Mouse (Mus musculus): ENCODE measurements around the gene Pmp22. TPM values are rescaled to one million over a fixed set of nuclear protein-coding genes. Genes with fewer than 3 reads are reported as not detected.

Gene Pmp22
- 6.5 TPM for polyA plus RNA-seq (2021)

DNA sequence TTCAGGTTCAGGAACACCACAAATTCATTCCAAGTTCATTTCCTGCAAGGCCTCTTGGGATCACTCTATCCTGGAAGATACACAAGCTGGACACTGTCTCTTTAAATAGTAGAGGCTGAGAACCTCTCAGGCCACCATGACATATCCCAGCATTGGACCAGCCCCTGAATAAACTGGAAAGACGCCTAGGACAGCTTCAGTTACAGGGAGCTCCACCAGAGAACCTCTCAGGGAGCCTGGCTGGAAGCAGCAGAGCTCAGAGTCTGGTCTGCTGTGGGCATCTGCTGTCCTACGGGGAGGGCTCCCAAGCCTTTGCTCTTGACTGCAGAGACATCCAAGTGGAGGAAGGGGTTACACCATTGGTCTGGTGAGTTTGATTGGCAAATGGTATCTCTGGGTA lies at the start of gene Pmp22:
Pmp22 (plus strand) TSS at position 199 of the 400 bp plus-strand sequence.
- ChIA-PET POLR2A (no interaction called here), CTCF (interaction anchor here (1.1 kb wide), 1 partner anchor 11 kb away, joined by 4 read pairs; no protein-coding TSS in a partner anchor)
- TF ChIP-seq CTCF (IDR thresholded peaks at IDR 0.05) = no peak
- ATAC-seq = no peak
- no peaks in the 10 kb centered on the region for H3K27me3 ChIP-seq
- DNase-seq (ENCODE audit: low read depth, low spot score) = no peak
- in situ Hi-C loops (cut with MboI; ENCODE audit: low pct_unique_long_range_greater_than_20kb) = no loop called here

DNA sequence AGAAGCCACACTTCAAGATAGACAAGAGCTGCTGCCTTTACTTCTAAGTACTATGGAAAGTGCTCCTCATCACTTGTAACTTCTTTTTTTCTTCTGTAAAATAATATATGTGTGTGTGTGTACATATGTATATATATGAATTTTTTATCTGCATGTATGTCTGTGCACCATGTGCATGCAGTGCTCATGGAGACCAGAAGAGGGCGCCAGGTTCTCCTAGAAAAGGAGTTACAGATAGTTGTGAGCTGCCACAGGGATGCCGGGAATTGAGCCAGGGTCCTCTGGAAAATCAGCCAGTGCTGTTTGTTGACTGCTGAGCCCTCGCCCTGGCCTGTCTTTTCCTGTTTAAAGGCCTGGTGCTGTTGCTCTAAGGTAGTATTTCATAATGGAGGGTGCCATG lies 44.2 kb upstream of the Pmp22 start:
- ATAC-seq = no peak
- TF ChIP-seq CTCF (IDR thresholded peaks at IDR 0.05) = no peak
- no peaks in the 10 kb centered on the region for H3K27me3 ChIP-seq
- CTCF ChIA-PET = interaction anchor here (1.3 kb wide), 1 partner anchor 9 kb away, joined by 3 read pairs; no protein-coding TSS in a partner anchor
- in situ Hi-C loops (cut with MboI; ENCODE audit: low pct_unique_long_range_greater_than_20kb) = no loop called here
- POLR2A ChIA-PET = no interaction called here
- no peak for DNase-seq (ENCODE audit: low read depth, low spot score)

DNA sequence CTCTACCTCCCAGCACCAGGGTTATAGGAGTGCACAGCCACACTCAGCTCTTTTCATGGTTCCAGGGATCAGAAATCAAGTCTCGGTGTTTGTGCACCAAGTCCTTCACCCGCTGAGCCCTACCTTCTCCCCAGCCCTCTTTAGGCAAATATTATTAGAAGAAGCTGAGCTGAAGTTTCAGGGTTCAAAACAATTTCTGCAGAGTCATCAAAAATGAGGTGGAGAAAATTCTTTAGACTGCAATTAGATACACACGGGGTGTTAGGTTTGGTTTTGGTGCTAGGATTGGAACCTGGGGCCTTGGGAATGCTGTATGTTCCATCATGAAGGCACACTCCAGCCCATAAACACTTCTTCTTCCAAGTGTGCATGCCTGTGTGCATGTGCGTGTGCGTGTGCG lies 40.1 kb upstream of the Pmp22 start:
- no peak for ATAC-seq
- no peak for DNase-seq (ENCODE audit: low read depth, low spot score)
- in situ Hi-C loops (cut with MboI; ENCODE audit: low pct_unique_long_range_greater_than_20kb) = no loop called here
- no peak for TF ChIP-seq CTCF (IDR thresholded peaks at IDR 0.05)
- no peaks in the 10 kb centered on the region for H3K27me3 ChIP-seq
- ChIA-PET CTCF (no interaction called here), POLR2A (no interaction called here)

DNA sequence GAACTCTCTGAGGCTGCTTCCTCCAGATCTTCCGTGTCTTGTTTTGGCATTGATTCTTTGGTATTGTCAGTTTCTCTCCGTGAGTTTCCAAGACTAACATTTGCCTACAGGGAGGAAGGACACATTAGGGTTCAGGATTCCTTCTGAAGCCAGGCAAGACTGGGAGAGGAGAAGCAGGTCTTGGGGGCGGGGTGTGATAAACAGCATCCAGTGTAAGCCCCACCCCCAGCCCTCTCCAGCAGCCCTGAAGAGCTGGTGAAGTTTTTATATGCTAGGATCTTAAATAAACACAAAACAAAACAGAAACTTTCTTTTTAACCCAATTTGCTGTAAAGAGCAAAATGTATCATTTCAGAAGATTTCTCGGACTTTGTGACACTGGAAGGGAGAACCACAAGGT lies 38.6 kb upstream of the Pmp22 start:
- DNase-seq (ENCODE audit: low read depth, low spot score) (no peak), ATAC-seq (no peak)
- no peaks in the 10 kb centered on the region for H3K27me3 ChIP-seq
- in situ Hi-C loops (cut with MboI; ENCODE audit: low pct_unique_long_range_greater_than_20kb) = no loop called here
- CTCF ChIA-PET = interaction anchor here (1.0 kb wide), 1 partner anchor 21 kb away, joined by 3 read pairs; no protein-coding TSS in a partner anchor
- POLR2A ChIA-PET = no interaction called here
- TF ChIP-seq CTCF (IDR thresholded peaks at IDR 0.05) = no peak

DNA sequence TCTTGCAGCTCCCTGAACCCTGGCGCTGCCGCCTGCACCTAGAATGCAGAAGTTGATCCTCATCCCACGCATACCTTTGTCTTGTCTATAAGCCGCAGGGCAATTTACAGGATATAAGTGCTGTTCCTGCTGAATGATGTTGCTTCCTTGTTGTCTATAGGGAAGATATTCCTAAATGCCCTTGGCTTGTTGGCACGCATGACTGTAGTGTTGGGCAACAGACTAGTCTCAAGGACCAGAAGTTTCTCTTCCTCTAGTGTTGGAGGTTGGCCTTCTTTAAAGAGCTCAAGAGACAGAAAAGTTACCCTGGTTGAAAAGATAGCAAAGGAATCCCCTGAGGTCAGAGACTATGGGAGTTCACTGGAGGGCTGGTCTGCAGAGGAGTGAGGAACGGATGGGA lies 37.8 kb upstream of the Pmp22 start:
- ATAC-seq = no peak
- H3K27me3 ChIP-seq = no peaks in the 10 kb centered on the region
- ChIA-PET CTCF (interaction anchor here (0.6 kb wide), 2 partner anchors 11 to 13 kb away, joined by 3 read pairs; no protein-coding TSS in a partner anchor), POLR2A (no interaction called here)
- DNase-seq (ENCODE audit: low read depth, low spot score) = no peak
- no peak for TF ChIP-seq CTCF (IDR thresholded peaks at IDR 0.05)
- in situ Hi-C loops (cut with MboI; ENCODE audit: low pct_unique_long_range_greater_than_20kb) = no loop called here

DNA sequence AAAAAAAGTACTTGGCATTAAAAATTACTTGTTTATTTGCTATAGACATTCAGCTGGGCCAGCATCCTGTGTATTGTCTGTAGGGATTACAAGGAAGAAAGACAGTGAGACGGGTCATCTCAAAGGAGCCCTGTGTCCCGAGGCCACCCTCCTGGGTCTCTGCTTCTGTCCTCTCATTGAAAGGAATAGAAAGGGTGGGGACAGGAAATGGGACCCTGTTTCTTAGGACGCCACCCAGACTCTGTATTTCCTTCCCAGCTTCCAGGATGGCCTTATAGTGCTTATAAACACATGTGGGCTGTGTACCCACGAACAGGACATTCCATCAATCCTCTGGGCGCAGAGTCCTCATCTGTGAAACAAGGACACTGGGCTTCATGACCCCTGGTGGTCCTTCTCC lies 36.5 kb upstream of the Pmp22 start:
- ATAC-seq = no peak
- ChIA-PET CTCF (no interaction called here), POLR2A (no interaction called here)
- no peak for DNase-seq (ENCODE audit: low read depth, low spot score)
- H3K27me3 ChIP-seq = no peaks in the 10 kb centered on the region
- TF ChIP-seq CTCF (IDR thresholded peaks at IDR 0.05) = no peak
- in situ Hi-C loops (cut with MboI; ENCODE audit: low pct_unique_long_range_greater_than_20kb) = no loop called here

DNA sequence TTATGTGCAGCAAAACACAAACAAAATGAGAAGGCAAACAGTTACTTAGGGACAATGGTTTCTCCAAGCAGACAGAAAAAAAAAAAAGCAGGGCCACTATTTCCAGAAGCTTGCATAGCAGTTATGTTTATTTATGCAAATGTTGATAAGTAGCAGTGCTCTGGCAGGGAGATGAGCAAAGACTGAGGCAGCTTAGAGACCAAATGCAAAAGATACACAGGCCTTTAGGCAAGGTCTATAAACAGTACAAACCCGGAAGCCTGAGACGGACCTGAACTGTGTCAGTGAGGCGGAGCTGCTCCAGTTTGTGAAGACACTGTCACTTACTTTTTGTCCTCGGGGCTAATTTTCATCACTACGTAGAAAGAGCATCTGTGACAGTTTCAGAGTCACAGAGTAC lies 35.2 kb upstream of the Pmp22 start:
- ATAC-seq (no peak), DNase-seq (ENCODE audit: low read depth, low spot score) (no peak)
- ChIA-PET CTCF (no interaction called here), POLR2A (no interaction called here)
- in situ Hi-C loops (cut with MboI; ENCODE audit: low pct_unique_long_range_greater_than_20kb) = no loop called here
- no peak for TF ChIP-seq CTCF (IDR thresholded peaks at IDR 0.05)
- no peaks in the 10 kb centered on the region for H3K27me3 ChIP-seq

DNA sequence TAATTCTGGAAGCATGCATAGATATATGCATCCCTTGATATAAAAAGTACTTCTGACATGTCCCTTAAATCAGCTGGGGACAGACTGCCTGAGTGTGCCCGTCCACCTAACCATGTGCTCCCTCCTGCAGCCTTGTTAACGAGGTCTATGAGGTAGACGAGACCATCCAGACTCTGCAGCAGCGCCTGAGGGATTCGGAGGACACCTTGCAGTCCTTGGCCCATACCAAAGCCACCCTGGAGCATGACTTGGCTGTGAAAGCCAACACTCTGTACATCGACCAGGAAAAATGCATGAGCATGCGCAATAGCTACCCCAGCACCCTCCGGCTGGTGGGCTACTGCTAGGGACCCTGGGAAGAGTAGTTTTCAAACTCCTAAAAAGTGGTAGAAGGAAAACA lies 34.3 kb upstream of the Pmp22 start:
- H3K27me3 ChIP-seq = no peaks in the 10 kb centered on the region

DNA sequence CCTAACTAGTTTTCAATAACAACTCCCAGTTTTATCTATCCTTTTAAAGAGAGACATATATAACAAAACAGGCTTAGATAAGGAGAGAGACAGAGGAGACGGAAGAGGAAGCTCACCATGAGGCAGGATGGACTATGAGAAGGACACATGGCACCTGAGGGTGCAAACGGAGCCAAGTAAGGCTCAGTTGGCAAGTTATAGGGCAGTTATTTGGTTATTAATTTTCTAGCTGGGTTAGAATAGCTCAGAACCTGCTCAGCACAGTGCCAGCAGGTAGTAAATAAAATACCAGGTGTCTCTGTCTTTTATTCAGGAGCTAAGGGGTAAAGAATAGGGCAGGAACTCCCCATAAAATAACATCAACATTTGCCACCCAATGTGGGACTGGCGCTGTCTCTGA lies 30.8 kb upstream of the Pmp22 start:
- no peak for TF ChIP-seq CTCF (IDR thresholded peaks at IDR 0.05)
- ATAC-seq (no peak), DNase-seq (ENCODE audit: low read depth, low spot score) (no peak)
- POLR2A ChIA-PET = no interaction called here
- in situ Hi-C loops (cut with MboI; ENCODE audit: low pct_unique_long_range_greater_than_20kb) = no loop called here
- no peaks in the 10 kb centered on the region for H3K27me3 ChIP-seq
- CTCF ChIA-PET = interaction anchor here (1.3 kb wide), 1 partner anchor 17 kb away, joined by 3 read pairs; no protein-coding TSS in a partner anchor

More for the DNA sequence above, 34.3 kb upstream of the Pmp22 start:
- TF ChIP-seq CTCF (IDR thresholded peaks at IDR 0.05) = no peak
- in situ Hi-C loops (cut with MboI; ENCODE audit: low pct_unique_long_range_greater_than_20kb) = no loop called here
- CTCF ChIA-PET = interaction anchor here (1.0 kb wide), 1 partner anchor 11 kb away, joined by 3 read pairs; no protein-coding TSS in a partner anchor
- DNase-seq (ENCODE audit: low read depth, low spot score) (no peak), ATAC-seq (no peak)
- POLR2A ChIA-PET = no interaction called here

DNA sequence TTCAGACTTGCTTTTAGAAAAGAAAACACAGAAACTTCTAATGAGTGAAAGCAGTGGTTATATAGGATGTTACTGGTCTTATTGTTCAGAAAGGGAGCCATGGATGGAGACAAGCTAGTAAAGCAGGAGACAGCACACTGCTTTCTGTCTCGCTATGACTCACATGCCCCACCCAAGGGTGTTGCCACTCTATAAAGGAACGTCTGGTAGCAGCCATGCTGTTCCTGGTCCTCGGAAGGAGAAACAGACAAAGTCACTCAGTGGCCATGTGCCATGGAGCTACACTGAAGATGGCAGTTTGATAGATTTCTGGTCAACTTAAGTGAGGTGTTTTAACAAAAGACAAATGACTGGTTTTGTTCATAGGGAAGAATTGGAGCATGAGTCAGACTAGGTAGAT lies 29.4 kb upstream of the Pmp22 start:
- no peaks in the 10 kb centered on the region for H3K27me3 ChIP-seq
- no peak for ATAC-seq
- ChIA-PET POLR2A (interaction anchor here (0.6 kb wide), 1 partner anchor 42 kb away, joined by 8 read pairs; no protein-coding TSS in a partner anchor), CTCF (interaction anchor here (1.6 kb wide), 1 partner anchor 11 kb away, joined by 4 read pairs; no protein-coding TSS in a partner anchor)
- no peak for TF ChIP-seq CTCF (IDR thresholded peaks at IDR 0.05)
- DNase-seq (ENCODE audit: low read depth, low spot score) = no peak
- in situ Hi-C loops (cut with MboI; ENCODE audit: low pct_unique_long_range_greater_than_20kb) = no loop called here

DNA sequence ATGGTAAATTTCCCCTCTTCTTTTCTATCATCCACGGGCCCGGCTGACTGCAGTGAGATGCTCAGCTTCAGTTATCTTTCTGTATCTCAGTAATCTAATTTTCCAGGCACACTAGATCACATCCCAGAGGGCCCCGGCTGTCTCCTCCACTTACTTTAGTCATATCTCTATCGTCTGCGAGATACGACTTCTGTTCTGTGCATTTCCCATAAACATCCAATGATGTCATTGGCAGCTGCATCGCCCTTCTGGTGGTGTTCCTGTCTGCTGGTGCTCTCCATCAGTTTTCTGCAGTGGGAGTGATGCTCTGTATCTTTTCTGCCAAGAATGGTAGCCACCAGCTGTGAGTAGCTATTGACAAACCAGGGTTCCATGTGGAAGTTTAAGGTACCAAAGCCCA lies 25.5 kb upstream of the Pmp22 start:
- no peaks in the 10 kb centered on the region for H3K27me3 ChIP-seq
- ChIA-PET POLR2A (no interaction called here), CTCF (interaction anchor here (1.1 kb wide), 1 partner anchor 32 kb away, joined by 4 read pairs; no protein-coding TSS in a partner anchor)
- TF ChIP-seq CTCF (IDR thresholded peaks at IDR 0.05) = no peak
- in situ Hi-C loops (cut with MboI; ENCODE audit: low pct_unique_long_range_greater_than_20kb) = no loop called here
- no peak for DNase-seq (ENCODE audit: low read depth, low spot score)
- ATAC-seq = no peak

DNA sequence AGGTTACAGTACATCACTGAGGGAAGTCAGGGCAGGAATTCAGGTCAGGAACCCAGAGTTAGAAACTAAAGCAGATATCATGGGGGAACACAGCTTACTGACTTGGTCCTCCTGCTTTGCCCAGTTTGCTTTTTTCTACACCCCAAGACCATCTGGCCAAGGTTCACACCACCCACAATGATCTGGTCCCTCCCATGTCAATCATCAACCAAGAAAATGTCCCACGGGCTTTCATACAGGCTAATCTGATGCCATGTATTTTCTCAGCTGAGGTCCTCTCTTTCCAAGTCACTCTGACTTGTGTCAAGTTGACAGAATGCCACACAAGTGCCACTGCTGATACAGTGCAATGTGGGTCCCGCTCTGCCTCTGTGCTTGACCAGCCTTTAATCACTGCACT lies 24.8 kb upstream of the Pmp22 start:
- CTCF ChIA-PET = no interaction called here
- no peak for ATAC-seq
- DNase-seq (ENCODE audit: low read depth, low spot score) = no peak
- POLR2A ChIA-PET = no interaction called here
- H3K27me3 ChIP-seq = no peaks in the 10 kb centered on the region
- TF ChIP-seq CTCF (IDR thresholded peaks at IDR 0.05) = no peak
- in situ Hi-C loops (cut with MboI; ENCODE audit: low pct_unique_long_range_greater_than_20kb) = no loop called here

All from Patski (cell line).